Mouse (Mus musculus) layer of hippocampus, adult 2 months (tissue): Measurements from ENCODE around the gene Tmem262. TPM values are rescaled to one million over a fixed set of nuclear protein-coding genes. Genes with fewer than 3 reads are reported as not detected.

ENCODE experiments used
- DNase-seq, 2 experiments: peaks; one replicate each; pipeline ENCODE4 v3.0.0; 2022; ENCODE audit warnings: low spot score in 2 of 2
- H3K27ac ChIP-seq: fragments of 200-600 bp; 2 replicates; pipeline ENCODE4 v1.8.1; 2022
- H3K4me3 ChIP-seq: fragments of 200-600 bp; 2 replicates; pipeline ENCODE4 v1.8.1; 2022; ENCODE audit warnings: mild to moderate bottlenecking
- CTCF ChIP-seq: fragments of 200-600 bp; conservative IDR thresholded peaks from 2 replicates; pipeline ENCODE4 v1.8.1; 2022; ENCODE audit warnings: antibody characterized with exemption, mild to moderate bottlenecking, moderate library complexity
- microRNA-seq, 2 experiments: library from miRNA; unstranded; fragments of <30 nt; microRNA quantifications; one replicate each; pipeline ENCODE4 v1.2.0; 2021
- total RNA-seq, 2 experiments: library from RNA; stranded (reverse); gene quantifications; 2 replicates each; pipeline ENCODE4 v1.2.3; 2021

The Tmem262 gene
- total RNA-seq, 2 experiments from 2014 or later = not detected

DNA sequence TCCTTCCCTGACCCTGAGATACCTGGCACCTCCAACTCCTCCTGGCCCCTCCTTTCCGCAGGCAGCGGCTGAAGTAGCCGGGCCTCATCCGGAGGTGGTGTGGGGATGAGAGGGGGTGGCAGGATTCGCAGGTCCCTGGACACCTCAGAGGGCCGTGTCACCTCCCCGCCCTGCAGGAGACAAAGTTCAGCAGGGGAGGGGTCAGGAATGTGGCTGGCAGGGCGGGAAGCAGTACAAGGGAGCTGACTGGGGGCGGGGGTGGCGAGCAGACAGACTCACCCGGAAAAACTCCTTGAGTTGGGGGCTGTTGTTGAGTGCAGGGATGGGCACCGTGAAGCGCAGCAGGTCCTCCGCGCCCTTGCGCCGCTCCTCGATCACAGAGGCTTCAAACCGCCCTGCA lies 41.9 kb downstream of the Tmem262 start:
- Histone ChIP-seq H3K4me3 (no peak overlapping the region), H3K27ac (no peak overlapping the region)
- DNase-seq = no peak
- no peak for TF ChIP-seq CTCF

DNA sequence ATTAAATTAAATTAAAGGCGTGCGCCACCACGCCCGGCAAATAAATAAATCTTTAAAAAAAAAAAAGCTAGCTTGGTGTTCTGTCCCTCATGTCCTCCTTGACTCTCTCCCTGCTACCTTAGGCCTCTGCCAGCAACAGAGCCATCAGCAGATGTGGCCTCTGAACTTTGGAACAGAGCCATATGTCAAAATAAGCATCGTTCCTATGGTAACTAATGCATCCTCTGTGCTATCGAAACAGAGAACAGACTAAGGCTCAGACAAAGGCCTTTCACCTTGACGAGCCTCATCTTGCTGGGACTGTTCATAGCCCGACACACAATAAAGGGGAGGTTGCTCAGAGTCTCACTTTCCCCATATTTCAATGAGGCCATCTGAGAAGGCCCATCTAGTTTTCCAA lies 43.5 kb downstream of the Tmem262 start:
- Histone ChIP-seq H3K27ac (no peak overlapping the region), H3K4me3 (no peak overlapping the region)
- DNase-seq = no peak
- TF ChIP-seq CTCF = no peak

GRCm38 (mm10) chr19:6124898-6125297 lies 45.1 kb downstream of the Tmem262 start:
- Histone ChIP-seq H3K4me3 (no peak overlapping the region), H3K27ac (no peak overlapping the region)
- DNase-seq = no peak
- TF ChIP-seq CTCF = no peak

GRCm38 (mm10) chr19:6126289-6126688 lies 46.5 kb downstream of the Tmem262 start:
- TF ChIP-seq CTCF = peak; percentile 86
- peak in 1 of 2 experiments; percentile 56 for DNase-seq
- Histone ChIP-seq H3K27ac (no peak overlapping the region), H3K4me3 (no peak overlapping the region)

- no peak for DNase-seq
- H3K27ac ChIP-seq = peak overlapping the region; percentile 95
- H3K4me3 ChIP-seq = peak overlapping the region; percentile 91
- TF ChIP-seq CTCF = no peak
Measured at GRCm38 (mm10) chr19:6126789-6127580, 47.2 kb downstream of the Tmem262 start.

DNA sequence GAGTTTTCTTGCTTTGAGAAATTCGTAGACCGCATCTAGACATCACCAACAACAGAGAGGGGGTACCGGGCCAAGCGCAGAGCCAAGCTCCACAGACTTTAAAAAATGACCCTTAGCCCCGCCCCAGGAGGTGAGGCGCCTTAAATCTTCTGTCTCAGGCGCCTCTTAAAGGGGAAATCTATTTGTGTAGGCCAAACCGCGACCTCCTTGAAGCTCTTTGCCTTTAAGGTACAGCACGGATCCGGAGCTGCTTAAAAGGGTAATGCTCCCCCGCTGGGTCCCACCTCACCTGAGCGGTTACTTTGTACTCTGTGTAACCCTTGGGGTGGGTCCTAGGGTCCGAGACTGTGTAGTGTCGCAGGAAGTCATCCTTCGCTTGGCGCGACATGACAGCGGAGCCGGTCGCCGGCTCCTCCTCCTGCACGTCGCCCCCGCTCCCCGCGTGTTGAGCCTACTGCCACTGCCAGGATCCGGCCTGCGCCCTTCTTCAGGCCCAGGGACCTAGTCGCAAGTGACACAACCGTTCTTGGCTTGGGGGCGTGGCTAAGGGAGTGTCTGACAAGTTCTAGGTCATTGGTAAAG lies 48.0 kb downstream of the Tmem262 start, which contains the start of gene Snx15:
Snx15 (minus strand) TSS at position 545 of the 582 bp plus-strand sequence.
- peak; percentile 92 to 95 for DNase-seq
- Histone ChIP-seq H3K27ac (peak within 1 kb of the TSS; percentile 95), H3K4me3 (peak within 1 kb of the TSS; percentile 91)
- no peak for TF ChIP-seq CTCF

Small RNA genes lying within 50 kb of the gene (microRNA-seq; reads per million reads assigned to microRNA genes)
- 1.6 to 4.4 reads per million in 2 experiments for gene Mir6988

Other genes with a start within 250 kb of the Tmem262 start
- gene Frmd8, start 204.8 kb upstream of the Tmem262 start, total RNA-seq = 10 to 100 TPM in 1 of 2 experiments, 1 to 10 TPM in 1; 9.5 to 10.6 TPM
- 1 to 10 TPM; 3.5 to 3.6 TPM for gene Slc25a45, start 202.2 kb upstream of the Tmem262 start, total RNA-seq
- gene Tigd3, start 185.9 kb upstream of the Tmem262 start, total RNA-seq = 1 to 10 TPM; 2.5 to 3.2 TPM
- 10 to 100 TPM; 94.1 to 95.3 TPM for gene Dpf2, start 167.0 kb upstream of the Tmem262 start, total RNA-seq
- 1 to 10 TPM; 3.4 to 3.8 TPM for gene Cdc42ep2, start 155.2 kb upstream of the Tmem262 start, total RNA-seq
- gene Pola2, start 115.8 kb upstream of the Tmem262 start, total RNA-seq = 1 to 10 TPM; 6.2 to 6.6 TPM
- not detected for gene Slc22a20, start 93.9 kb upstream of the Tmem262 start, total RNA-seq
- gene Capn1, start 64.1 kb upstream of the Tmem262 start, total RNA-seq = 10 to 100 TPM; 28.2 to 29.9 TPM
- gene Syvn1, start 33.5 kb upstream of the Tmem262 start, total RNA-seq = 10 to 100 TPM; 42.0 to 45.1 TPM
- 10 to 100 TPM; 42.8 to 49.6 TPM for gene Mrpl49, start 22.2 kb upstream of the Tmem262 start, total RNA-seq
- gene Fau, start 22.2 kb upstream of the Tmem262 start, total RNA-seq = 100 to 1,000 TPM; 676 to 714 TPM
- 10 to 100 TPM; 39.0 to 42.5 TPM for gene Znhit2, start 18.8 kb upstream of the Tmem262 start, total RNA-seq
- 10 to 100 TPM; 25.3 to 26.0 TPM for gene Tm7sf2, start 11.7 kb upstream of the Tmem262 start, total RNA-seq
- 100 to 1,000 TPM in 1 of 2 experiments, 10 to 100 TPM in 1; 96.5 to 103 TPM for gene Vps51, start 2.8 kb upstream of the Tmem262 start, total RNA-seq
- gene Gm28374, start 2.2 kb downstream of the Tmem262 start, total RNA-seq = not detected
- 10 to 100 TPM; 40.1 to 44.0 TPM for gene Zfpl1, start 4.9 kb downstream of the Tmem262 start, total RNA-seq
- under 1 TPM; 0.23 to 0.27 TPM for gene Cdca5, start 5.0 kb downstream of the Tmem262 start, total RNA-seq
- not detected for gene AC131692.1, start 14.4 kb downstream of the Tmem262 start, total RNA-seq
- under 1 TPM in 1 of 2 experiments, not detected in 1; 0.17 TPM for gene Naaladl1, start 25.7 kb downstream of the Tmem262 start, total RNA-seq
- 10 to 100 TPM; 14.0 to 15.0 TPM for gene Sac3d1, start 38.6 kb downstream of the Tmem262 start, total RNA-seq
- gene Snx15, start 48.3 kb downstream of the Tmem262 start, total RNA-seq = 10 to 100 TPM; 43.5 to 46.0 TPM
- gene Batf2, start 61.0 kb downstream of the Tmem262 start, total RNA-seq = under 1 TPM in 1 of 2 experiments, not detected in 1; 0.29 TPM
- gene Arl2, start 61.5 kb downstream of the Tmem262 start, total RNA-seq = 10 to 100 TPM; 72.1 to 76.9 TPM
- gene Majin, start 104.4 kb downstream of the Tmem262 start, total RNA-seq = not detected
- gene Gpha2, start 146.3 kb downstream of the Tmem262 start, total RNA-seq = not detected
- 100 to 1,000 TPM; 127 to 137 TPM for gene Ppp2r5b, start 155.8 kb downstream of the Tmem262 start, total RNA-seq
- gene Atg2a, start 161.6 kb downstream of the Tmem262 start, total RNA-seq = 10 to 100 TPM; 32.5 to 39.0 TPM
- 10 to 100 TPM; 80.2 to 82.3 TPM for gene Ehd1, start 196.7 kb downstream of the Tmem262 start, total RNA-seq
- 1 to 10 TPM; 5.0 to 5.6 TPM for gene Cdc42bpg, start 226.4 kb downstream of the Tmem262 start, total RNA-seq